Mouse (Mus musculus): ENCODE measurements around the gene Chpf. TPM values are rescaled to one million over a fixed set of nuclear protein-coding genes. Genes with fewer than 3 reads are reported as not detected.

Gene Chpf
- polyA plus RNA-seq, 1 experiment from 2014 or later = 17.8 TPM

GRCm38 (mm10) chr1:75477264-75477965, 1.7 kb downstream of the Chpf start:
- peaks cover 12% of the 10 kb centered on the region; the same call in 1 of the 2 replicates for H3K36me3 ChIP-seq (ENCODE audit: control insufficient read depth, insufficient read depth, low read length)
- ATAC-seq (ENCODE audit: low FRiP score) = no peak
- DNase-seq (ENCODE audit: low spot score) = peak; percentile 86
- WGBS = 12% methylated on average over 35 of the region's 35 CpGs
- 0 out of 2 replicates have a peak, but pooled peaks cover 3% of the 10 kb centered on the region for H3K4me1 ChIP-seq (replicated peaks; ENCODE audit: control insufficient read depth, insufficient read depth, low read length)
- peak overlapping the region; percentile 10 for H3K4me3 ChIP-seq (ENCODE audit: low read depth, low read length)
- no peaks in the 10 kb centered on the region for H3K9me3 ChIP-seq (ENCODE audit: control insufficient read depth, low read length)
- no peak overlapping the region for H3K9ac ChIP-seq (ENCODE audit: low read depth, low read length)
- no peak overlapping the region for H3K27ac ChIP-seq (ENCODE audit: low read depth, low read length)
- H3K27me3 ChIP-seq (ENCODE audit: control insufficient read depth, insufficient read depth, low read length) = peaks cover 6% of the 10 kb centered on the region
- peak overlapping the region; percentile 27 for H3K4me2 ChIP-seq (replicated peaks; ENCODE audit: low read depth, low read length)

GRCm38 (mm10) chr1:75476441-75476840, 2.7 kb downstream of the Chpf start:
- DNase-seq (ENCODE audit: low spot score) (no peak), ATAC-seq (ENCODE audit: low FRiP score) (no peak)
- peaks cover 12% of the 10 kb centered on the region; the same call in 1 of the 2 replicates for H3K36me3 ChIP-seq (ENCODE audit: control insufficient read depth, insufficient read depth, low read length)
- H3K4me2 ChIP-seq (replicated peaks; ENCODE audit: low read depth, low read length) = no peak overlapping the region
- H3K27ac ChIP-seq (ENCODE audit: low read depth, low read length) = no peak overlapping the region
- H3K9me3 ChIP-seq (ENCODE audit: control insufficient read depth, low read length) = no peaks in the 10 kb centered on the region
- H3K4me1 ChIP-seq (replicated peaks; ENCODE audit: control insufficient read depth, insufficient read depth, low read length) = 0 out of 2 replicates have a peak, but pooled peaks cover 3% of the 10 kb centered on the region
- 0 out of 2 replicates have a peak, but pooled peaks cover 5% of the 10 kb centered on the region for H3K27me3 ChIP-seq (ENCODE audit: control insufficient read depth, insufficient read depth, low read length)
- no peak overlapping the region for H3K9ac ChIP-seq (ENCODE audit: low read depth, low read length)
- H3K4me3 ChIP-seq (ENCODE audit: low read depth, low read length) = no peak overlapping the region
- 97% methylated on average over 11 of the region's 11 CpGs for WGBS

GRCm38 (mm10) chr1:75469287-75469825, 9.8 kb downstream of the Chpf start:
- Histone ChIP-seq H3K27ac (ENCODE audit: low read depth, low read length) (no peak overlapping the region), H3K4me1 (replicated peaks; ENCODE audit: control insufficient read depth, insufficient read depth, low read length) (peaks cover 3% of the 10 kb centered on the region), H3K36me3 (ENCODE audit: control insufficient read depth, insufficient read depth, low read length) (0 out of 2 replicates have a peak, but pooled peaks cover 4% of the 10 kb centered on the region), H3K9me3 (ENCODE audit: control insufficient read depth, low read length) (no peaks in the 10 kb centered on the region), H3K9ac (ENCODE audit: low read depth, low read length) (no peak overlapping the region), H3K4me2 (replicated peaks; ENCODE audit: low read depth, low read length) (no peak overlapping the region), H3K4me3 (ENCODE audit: low read depth, low read length) (no peak overlapping the region), H3K27me3 (ENCODE audit: control insufficient read depth, insufficient read depth, low read length) (no peaks in the 10 kb centered on the region)
- DNase-seq (ENCODE audit: low spot score) (no peak), ATAC-seq (ENCODE audit: low FRiP score) (no peak)
- WGBS = 79% methylated on average over 17 of the region's 17 CpGs

GRCm38 (mm10) chr1:75467215-75467927, 11.7 kb downstream of the Chpf start:
- Histone ChIP-seq H3K9me3 (ENCODE audit: control insufficient read depth, low read length) (no peaks in the 10 kb centered on the region), H3K4me2 (replicated peaks; ENCODE audit: low read depth, low read length) (no peak overlapping the region), H3K4me3 (ENCODE audit: low read depth, low read length) (no peak overlapping the region), H3K4me1 (replicated peaks; ENCODE audit: control insufficient read depth, insufficient read depth, low read length) (peaks cover 3% of the 10 kb centered on the region), H3K27me3 (ENCODE audit: control insufficient read depth, insufficient read depth, low read length) (no peaks in the 10 kb centered on the region), H3K36me3 (ENCODE audit: control insufficient read depth, insufficient read depth, low read length) (no peaks in the 10 kb centered on the region), H3K27ac (ENCODE audit: low read depth, low read length) (no peak overlapping the region), H3K9ac (ENCODE audit: low read depth, low read length) (peak overlapping the region; percentile 42; the same call in 1 of the 2 replicates)
- peak; percentile 80 for ATAC-seq (ENCODE audit: low FRiP score)
- WGBS = 7% methylated on average over 14 of the region's 14 CpGs
- peak; percentile 93 for DNase-seq (ENCODE audit: low spot score)

- WGBS = 86% methylated on average over 5 of the region's 5 CpGs
- Histone ChIP-seq H3K4me1 (replicated peaks; ENCODE audit: control insufficient read depth, insufficient read depth, low read length) (peaks cover 3% of the 10 kb centered on the region), H3K4me2 (replicated peaks; ENCODE audit: low read depth, low read length) (no peak overlapping the region), H3K27ac (ENCODE audit: low read depth, low read length) (peak overlapping the region; percentile 56; the same call in 1 of the 2 replicates), H3K4me3 (ENCODE audit: low read depth, low read length) (no peak overlapping the region), H3K9ac (ENCODE audit: low read depth, low read length) (no peak overlapping the region), H3K27me3 (ENCODE audit: control insufficient read depth, insufficient read depth, low read length) (peaks cover 2% of the 10 kb centered on the region; the same call in 1 of the 2 replicates), H3K9me3 (ENCODE audit: control insufficient read depth, low read length) (no peaks in the 10 kb centered on the region), H3K36me3 (ENCODE audit: control insufficient read depth, insufficient read depth, low read length) (no peaks in the 10 kb centered on the region)
- ATAC-seq (ENCODE audit: low FRiP score) = no peak
- no peak for DNase-seq (ENCODE audit: low spot score)
Observed at GRCm38 (mm10) chr1:75463652-75464204, 15.4 kb downstream of the Chpf start.

- no peak for DNase-seq (ENCODE audit: low spot score)
- no peak overlapping the region for H3K4me2 ChIP-seq (replicated peaks; ENCODE audit: low read depth, low read length)
- WGBS = 31% methylated on average over 1 of the region's 1 CpGs
- no peaks in the 10 kb centered on the region for H3K9me3 ChIP-seq (ENCODE audit: control insufficient read depth, low read length)
- peaks cover 10% of the 10 kb centered on the region for H3K4me1 ChIP-seq (replicated peaks; ENCODE audit: control insufficient read depth, insufficient read depth, low read length)
- peaks cover 2% of the 10 kb centered on the region; the same call in 1 of the 2 replicates for H3K27me3 ChIP-seq (ENCODE audit: control insufficient read depth, insufficient read depth, low read length)
- no peak overlapping the region for H3K27ac ChIP-seq (ENCODE audit: low read depth, low read length)
- H3K36me3 ChIP-seq (ENCODE audit: control insufficient read depth, insufficient read depth, low read length) = no peaks in the 10 kb centered on the region
- H3K9ac ChIP-seq (ENCODE audit: low read depth, low read length) = no peak overlapping the region
- no peak for ATAC-seq (ENCODE audit: low FRiP score)
- H3K4me3 ChIP-seq (ENCODE audit: low read depth, low read length) = no peak overlapping the region
Observed at GRCm38 (mm10) chr1:75462636-75463035, 16.5 kb downstream of the Chpf start.

- Histone ChIP-seq H3K4me2 (replicated peaks; ENCODE audit: low read depth, low read length) (no peak overlapping the region), H3K27ac (ENCODE audit: low read depth, low read length) (no peak overlapping the region), H3K9me3 (ENCODE audit: control insufficient read depth, low read length) (no peaks in the 10 kb centered on the region), H3K27me3 (ENCODE audit: control insufficient read depth, insufficient read depth, low read length) (peaks cover 6% of the 10 kb centered on the region), H3K4me3 (ENCODE audit: low read depth, low read length) (no peak overlapping the region), H3K36me3 (ENCODE audit: control insufficient read depth, insufficient read depth, low read length) (no peaks in the 10 kb centered on the region), H3K9ac (ENCODE audit: low read depth, low read length) (no peak overlapping the region), H3K4me1 (replicated peaks; ENCODE audit: control insufficient read depth, insufficient read depth, low read length) (peaks cover 7% of the 10 kb centered on the region)
- ATAC-seq (ENCODE audit: low FRiP score) (no peak), DNase-seq (ENCODE audit: low spot score) (no peak)
- 85% methylated on average over 7 of the region's 7 CpGs for WGBS
Observed at GRCm38 (mm10) chr1:75460297-75460696, 18.8 kb downstream of the Chpf start.

GRCm38 (mm10) chr1:75458789-75459684, 20.1 kb downstream of the Chpf start:
- Histone ChIP-seq H3K9me3 (ENCODE audit: control insufficient read depth, low read length) (no peaks in the 10 kb centered on the region), H3K9ac (ENCODE audit: low read depth, low read length) (peak overlapping the region; percentile 52), H3K27ac (ENCODE audit: low read depth, low read length) (peak overlapping the region; percentile 60), H3K4me1 (replicated peaks; ENCODE audit: control insufficient read depth, insufficient read depth, low read length) (peaks cover 9% of the 10 kb centered on the region), H3K36me3 (ENCODE audit: control insufficient read depth, insufficient read depth, low read length) (no peaks in the 10 kb centered on the region), H3K4me3 (ENCODE audit: low read depth, low read length) (peak overlapping the region; percentile 22), H3K4me2 (replicated peaks; ENCODE audit: low read depth, low read length) (peak overlapping the region; percentile 58), H3K27me3 (ENCODE audit: control insufficient read depth, insufficient read depth, low read length) (peaks cover 6% of the 10 kb centered on the region)
- ATAC-seq (ENCODE audit: low FRiP score) = no peak
- 15% methylated on average over 20 of the region's 23 CpGs for WGBS
- DNase-seq (ENCODE audit: low spot score) = peak; percentile 26
